Mouse (Mus musculus): ENCODE data around the gene Ech1. TPM values are rescaled to one million over a fixed set of nuclear protein-coding genes. Genes with fewer than 3 reads are reported as not detected.

The Ech1 gene
- polyA plus RNA-seq, 1 experiment, result 132 TPM

DNA sequence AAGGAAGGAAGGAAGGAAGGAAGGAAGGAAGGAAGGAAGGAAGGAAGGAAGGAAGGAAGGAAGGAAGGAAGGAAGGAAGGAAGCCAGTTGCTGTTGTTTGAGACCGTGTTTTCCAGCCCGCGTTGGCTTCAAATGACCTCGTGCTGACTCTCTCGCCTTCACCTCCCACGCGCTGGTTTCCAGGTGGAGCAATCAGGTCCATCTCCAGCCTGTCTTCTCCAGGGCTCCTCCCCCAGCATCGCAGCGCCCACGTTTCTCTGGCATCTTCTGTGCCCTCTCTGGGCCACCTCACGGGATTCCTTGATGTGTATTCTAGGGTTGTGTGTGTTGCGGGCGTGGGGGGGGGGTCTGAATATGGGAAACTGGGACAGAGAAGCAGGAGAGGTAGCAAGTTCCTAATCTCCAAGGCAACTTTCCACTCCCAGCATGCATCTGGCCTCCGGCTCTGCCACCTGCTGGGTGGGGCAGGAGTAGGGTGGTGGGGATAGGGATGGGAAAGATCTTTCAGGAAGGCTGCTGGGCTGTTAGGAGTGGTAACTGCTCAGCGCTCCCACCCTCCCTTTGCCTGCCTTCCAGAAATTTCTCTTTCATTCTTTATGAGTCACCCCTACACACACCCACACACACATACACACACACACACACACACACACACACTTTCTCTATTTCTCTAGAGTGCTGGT, 37.9 kb downstream of the Ech1 start:
- H3K79me2 ChIP-seq (ENCODE audit: control insufficient read depth, insufficient read depth), result no peaks in the 10 kb centered on the region
- no peak overlapping the region for H3ac ChIP-seq (ENCODE audit: control insufficient read depth, insufficient read length)
- TF ChIP-seq MYOD1 (IDR thresholded peaks at IDR 0.05; ENCODE audit: control insufficient read depth in 1 of 3, insufficient read length in 2 of 3, low read depth in 2 of 3) (peak in 1 of 3 experiments; percentile 17), MAX (IDR thresholded peaks at IDR 0.05; ENCODE audit: low read depth) (no peak)
- H3K4me3 ChIP-seq, result no peak overlapping the region
- no peaks in the 10 kb centered on the region for H3K36me3 ChIP-seq (ENCODE audit: control insufficient read depth, insufficient read depth)
- no peaks in the 10 kb centered on the region for H3K27me3 ChIP-seq (ENCODE audit: control insufficient read depth, insufficient read depth, insufficient read length)
- no peak overlapping the region for H3K4me2 ChIP-seq (ENCODE audit: low read depth)

DNA sequence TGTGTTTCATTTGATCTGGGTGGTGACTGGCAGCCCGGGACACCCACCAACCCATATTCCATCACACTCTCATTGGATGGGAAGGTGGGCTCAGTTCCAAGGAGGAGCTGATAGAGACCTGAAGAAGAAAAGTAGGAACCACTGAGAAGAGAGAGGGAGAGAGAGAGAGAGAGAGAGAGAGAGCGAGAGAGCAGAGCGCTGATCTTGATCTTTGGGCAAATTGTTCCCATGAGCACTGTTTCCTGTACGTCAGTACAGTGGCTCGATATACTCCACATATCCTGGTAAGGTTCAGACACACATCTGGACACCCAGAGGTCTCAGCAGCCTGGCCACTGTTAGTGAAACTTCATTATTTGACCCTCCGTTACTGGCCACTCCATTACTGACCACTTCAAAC, 38.5 kb downstream of the Ech1 start, which contains the start of gene Lgals7:
Lgals7 (plus strand) TSS at position 314 of the 400 bp plus-strand sequence.
- H3K4me3 ChIP-seq, result no peak within 1 kb of the TSS
- no peaks in the 10 kb centered on the region for H3K27me3 ChIP-seq (ENCODE audit: control insufficient read depth, insufficient read depth, insufficient read length)
- no peaks in the 10 kb centered on the region for H3K36me3 ChIP-seq (ENCODE audit: control insufficient read depth, insufficient read depth)
- H3K79me2 ChIP-seq (ENCODE audit: control insufficient read depth, insufficient read depth), result no peaks in the 10 kb centered on the region
- H3K4me2 ChIP-seq (ENCODE audit: low read depth), result no peak within 1 kb of the TSS
- H3ac ChIP-seq (ENCODE audit: control insufficient read depth, insufficient read length), result no peak within 1 kb of the TSS
- no peak for TF ChIP-seq USF1 (IDR thresholded peaks at IDR 0.05; ENCODE audit: low read depth)
- no peak for TF ChIP-seq REST (IDR thresholded peaks at IDR 0.05; ENCODE audit: insufficient read depth, insufficient read length)
- TF ChIP-seq SRF (IDR thresholded peaks at IDR 0.05; ENCODE audit: control insufficient read depth, insufficient read length, low read depth), result no peak
- TF ChIP-seq TCF3 (IDR thresholded peaks at IDR 0.05; ENCODE audit: insufficient read length, low read depth), result no peak
- no peak for TF ChIP-seq E2F4 (IDR thresholded peaks at IDR 0.05; ENCODE audit: insufficient read depth)

DNA sequence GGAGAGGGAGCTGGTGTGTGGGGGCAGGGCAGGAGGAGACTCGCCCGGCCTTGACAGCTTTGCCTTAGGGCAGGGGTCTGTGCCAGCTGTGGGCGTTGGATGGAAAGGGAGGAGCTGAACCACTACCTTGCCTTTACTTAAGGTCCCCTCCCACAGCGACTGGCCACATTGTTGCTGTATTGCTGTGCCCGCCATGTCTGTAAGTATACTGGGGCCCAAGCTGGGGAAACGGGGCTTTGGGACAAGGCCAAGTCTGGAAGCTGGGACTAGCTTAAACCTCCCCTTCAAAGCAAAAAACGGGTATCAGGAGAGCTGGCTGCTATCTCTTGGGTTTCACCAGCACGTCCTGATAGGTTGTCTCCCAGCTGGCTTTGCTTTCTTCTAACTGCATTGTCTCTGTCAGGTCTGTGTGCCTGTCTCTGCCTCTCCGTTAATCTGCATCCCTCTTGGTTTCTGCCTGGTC, 39.3 kb downstream of the Ech1 start:
- TF ChIP-seq USF1 (IDR thresholded peaks at IDR 0.05; ENCODE audit: low read depth) (no peak), SRF (IDR thresholded peaks at IDR 0.05; ENCODE audit: control insufficient read depth, insufficient read length, low read depth) (no peak), E2F4 (IDR thresholded peaks at IDR 0.05; ENCODE audit: insufficient read depth) (no peak), TCF12 (IDR thresholded peaks at IDR 0.05; ENCODE audit: insufficient read depth, poor library complexity, severe bottlenecking) (no peak), POLR2AphosphoS2 (IDR thresholded peaks at IDR 0.05; ENCODE audit: insufficient read length, low read depth) (no peak), MYOD1 (IDR thresholded peaks at IDR 0.05; ENCODE audit: control insufficient read depth in 1 of 3, insufficient read length in 2 of 3, low read depth in 2 of 3) (no peak), REST (IDR thresholded peaks at IDR 0.05; ENCODE audit: insufficient read depth, insufficient read length) (no peak), MYOG (IDR thresholded peaks at IDR 0.05; ENCODE audit: control insufficient read depth in 1 of 3, insufficient read depth in 1 of 3, insufficient read length in 2 of 3, low read depth in 2 of 3) (no peak), CEBPB (IDR thresholded peaks at IDR 0.05; ENCODE audit: insufficient read depth, poor library complexity, severe bottlenecking) (no peak), POLR2A (IDR thresholded peaks at IDR 0.05; ENCODE audit: insufficient read length, low read depth) (no peak), TCF3 (IDR thresholded peaks at IDR 0.05; ENCODE audit: insufficient read length, low read depth) (no peak), MAX (IDR thresholded peaks at IDR 0.05; ENCODE audit: low read depth) (no peak)
- Histone ChIP-seq H3K79me2 (ENCODE audit: control insufficient read depth, insufficient read depth) (no peaks in the 10 kb centered on the region), H3K27me3 (ENCODE audit: control insufficient read depth, insufficient read depth, insufficient read length) (no peaks in the 10 kb centered on the region), H3K4me3 (no peak overlapping the region), H3ac (ENCODE audit: control insufficient read depth, insufficient read length) (no peak overlapping the region), H3K4me2 (ENCODE audit: low read depth) (no peak overlapping the region), H3K36me3 (ENCODE audit: control insufficient read depth, insufficient read depth) (no peaks in the 10 kb centered on the region)

DNA sequence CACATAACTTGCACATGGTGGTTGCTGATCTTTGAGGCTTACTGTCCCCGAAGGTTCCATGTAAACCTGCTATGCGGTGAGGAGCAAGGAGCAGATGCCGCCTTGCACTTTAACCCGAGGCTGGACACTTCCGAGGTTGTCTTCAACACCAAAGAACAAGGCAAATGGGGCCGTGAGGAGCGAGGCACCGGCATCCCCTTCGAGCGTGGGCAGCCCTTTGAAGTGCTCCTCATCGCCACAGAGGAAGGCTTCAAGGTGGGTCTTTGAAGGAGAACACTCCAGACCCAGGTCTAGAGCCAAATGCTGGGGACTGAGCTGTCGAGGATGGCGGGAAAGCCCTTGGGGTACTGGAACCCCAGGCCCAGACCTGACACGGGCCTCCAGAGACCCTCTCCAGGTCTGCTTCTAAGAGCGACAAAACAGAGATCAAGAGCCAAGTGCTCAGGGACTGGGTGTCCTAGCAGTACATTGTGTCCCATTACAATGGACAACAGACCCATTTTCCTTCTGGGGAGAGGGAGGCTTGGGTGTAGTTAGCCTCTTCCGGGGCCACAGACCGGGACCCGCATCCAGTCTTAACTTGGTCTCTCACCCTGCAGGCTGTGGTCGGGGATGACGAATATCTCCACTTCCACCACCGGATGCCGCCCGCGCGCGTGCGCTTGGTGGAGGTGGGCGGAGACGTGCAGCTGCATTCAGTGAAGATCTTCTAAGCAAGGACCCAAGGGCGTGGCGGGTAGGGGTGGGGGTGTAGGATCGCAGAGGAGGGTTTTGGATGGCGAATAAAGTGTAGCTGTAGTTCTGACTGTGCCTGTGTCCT, 40.7 kb downstream of the Ech1 start:
- no peak overlapping the region for H3ac ChIP-seq (ENCODE audit: control insufficient read depth, insufficient read length)
- no peaks in the 10 kb centered on the region for H3K36me3 ChIP-seq (ENCODE audit: control insufficient read depth, insufficient read depth)
- TF ChIP-seq REST (IDR thresholded peaks at IDR 0.05; ENCODE audit: insufficient read depth, insufficient read length), result no peak
- peak; percentile 56 for TF ChIP-seq POLR2AphosphoS2 (IDR thresholded peaks at IDR 0.05; ENCODE audit: insufficient read length, low read depth)
- TF ChIP-seq CEBPB (IDR thresholded peaks at IDR 0.05; ENCODE audit: insufficient read depth, poor library complexity, severe bottlenecking), result no peak
- peak in 2 of 3 experiments; percentile 7 to 61 for TF ChIP-seq MYOG (IDR thresholded peaks at IDR 0.05; ENCODE audit: control insufficient read depth in 1 of 3, insufficient read depth in 1 of 3, insufficient read length in 2 of 3, low read depth in 2 of 3)
- no peak for TF ChIP-seq E2F4 (IDR thresholded peaks at IDR 0.05; ENCODE audit: insufficient read depth)
- no peak for TF ChIP-seq TCF12 (IDR thresholded peaks at IDR 0.05; ENCODE audit: insufficient read depth, poor library complexity, severe bottlenecking)
- peak in 2 of 3 experiments; percentile 5 to 69 for TF ChIP-seq MYOD1 (IDR thresholded peaks at IDR 0.05; ENCODE audit: control insufficient read depth in 1 of 3, insufficient read length in 2 of 3, low read depth in 2 of 3)
- TF ChIP-seq MAX (IDR thresholded peaks at IDR 0.05; ENCODE audit: low read depth), result no peak
- peak; percentile 63 for TF ChIP-seq POLR2A (IDR thresholded peaks at IDR 0.05; ENCODE audit: insufficient read length, low read depth)
- no peak for TF ChIP-seq USF1 (IDR thresholded peaks at IDR 0.05; ENCODE audit: low read depth)
- no peaks in the 10 kb centered on the region for H3K27me3 ChIP-seq (ENCODE audit: control insufficient read depth, insufficient read depth, insufficient read length)
- H3K79me2 ChIP-seq (ENCODE audit: control insufficient read depth, insufficient read depth), result no peaks in the 10 kb centered on the region
- H3K4me3 ChIP-seq, result peak overlapping the region; percentile 2
- peak overlapping the region; percentile 78 for H3K4me2 ChIP-seq (ENCODE audit: low read depth)

All from myocyte (in vitro differentiated cells).